Mouse (Mus musculus) layer of hippocampus, postnatal 10 days (tissue): Measurements from ENCODE around the gene Chsy1. TPM values are rescaled to one million over a fixed set of nuclear protein-coding genes. Genes with fewer than 3 reads are reported as not detected.
A peak's percentile ranks its signal among the peaks of the same experiment; 100 is the strongest.

Experiments used
- DNase-seq, 2 experiments: peaks; one replicate each; pipeline ENCODE4 v3.0.0; 2021; ENCODE audit warnings: low spot score in 2 of 2
- total RNA-seq, 2 experiments: library from RNA; stranded (reverse); gene quantifications; 2 replicates each; pipeline ENCODE4 v1.2.3; 2021

The Chsy1 gene
- total RNA-seq, 2 experiments from 2014 or later, result 23.6 to 25.2 TPM

DNA sequence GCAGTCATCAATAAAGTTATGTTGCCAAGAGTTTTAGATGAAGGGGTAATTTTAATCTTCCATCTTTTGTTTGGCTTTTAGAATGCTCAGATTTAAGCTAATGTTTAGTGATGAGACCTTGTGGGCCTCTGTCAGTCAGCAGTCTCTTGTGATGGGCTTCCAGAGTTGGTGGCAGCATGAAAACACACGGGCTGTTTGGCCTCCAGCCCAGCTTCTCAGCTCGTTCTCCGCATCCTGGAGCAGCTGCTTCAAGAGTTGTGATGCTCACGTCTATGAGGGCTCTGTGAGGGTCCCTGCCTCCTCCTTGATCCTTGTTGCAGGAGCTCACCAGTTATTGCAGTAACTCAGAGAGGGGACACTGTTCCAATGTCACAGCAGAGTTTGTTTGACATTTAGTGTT lies 29.0 kb downstream of the Chsy1 start:
- DNase-seq, result peak in 1 of 2 experiments; percentile 45

DNA sequence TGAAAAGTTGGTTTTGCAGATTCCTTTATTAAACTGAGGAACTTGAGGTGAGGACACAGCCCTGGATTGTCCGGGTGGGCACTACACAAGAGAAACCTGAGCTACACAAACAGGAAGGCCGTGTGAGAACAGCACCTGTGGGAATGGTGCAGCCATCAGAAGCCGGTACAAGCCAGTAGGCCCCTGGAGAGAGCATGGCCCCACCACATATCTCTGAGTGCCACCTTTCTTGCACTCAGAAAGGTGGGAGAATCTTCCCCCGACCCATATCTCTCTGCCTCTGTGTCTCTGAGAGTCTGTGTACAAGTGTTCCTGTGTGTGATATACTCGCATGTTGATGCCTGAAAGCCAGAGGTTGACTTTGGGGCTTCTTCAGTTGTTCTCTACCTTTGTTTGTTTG lies 29.6 kb downstream of the Chsy1 start:
- no peak for DNase-seq

DNA sequence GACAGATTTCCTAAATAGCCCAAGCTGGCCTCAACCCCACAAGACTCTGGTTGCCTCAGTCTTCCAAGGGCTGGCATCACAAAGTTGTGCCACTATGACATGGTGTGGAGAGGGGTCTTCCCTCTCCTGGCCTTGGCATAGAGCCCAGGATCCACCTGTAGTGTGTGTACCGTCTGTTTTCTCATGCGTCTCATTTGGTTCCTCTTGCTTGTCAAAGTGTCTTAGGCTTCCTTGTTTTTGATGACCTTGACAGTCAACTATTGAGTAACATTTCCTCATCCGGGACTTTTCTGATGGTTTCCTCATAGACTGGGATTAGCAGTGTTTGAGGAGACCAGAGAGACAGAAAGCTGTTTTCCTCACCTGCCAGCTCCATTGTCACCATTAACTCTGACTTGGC lies 30.8 kb downstream of the Chsy1 start:
- DNase-seq, result no peak

DNA sequence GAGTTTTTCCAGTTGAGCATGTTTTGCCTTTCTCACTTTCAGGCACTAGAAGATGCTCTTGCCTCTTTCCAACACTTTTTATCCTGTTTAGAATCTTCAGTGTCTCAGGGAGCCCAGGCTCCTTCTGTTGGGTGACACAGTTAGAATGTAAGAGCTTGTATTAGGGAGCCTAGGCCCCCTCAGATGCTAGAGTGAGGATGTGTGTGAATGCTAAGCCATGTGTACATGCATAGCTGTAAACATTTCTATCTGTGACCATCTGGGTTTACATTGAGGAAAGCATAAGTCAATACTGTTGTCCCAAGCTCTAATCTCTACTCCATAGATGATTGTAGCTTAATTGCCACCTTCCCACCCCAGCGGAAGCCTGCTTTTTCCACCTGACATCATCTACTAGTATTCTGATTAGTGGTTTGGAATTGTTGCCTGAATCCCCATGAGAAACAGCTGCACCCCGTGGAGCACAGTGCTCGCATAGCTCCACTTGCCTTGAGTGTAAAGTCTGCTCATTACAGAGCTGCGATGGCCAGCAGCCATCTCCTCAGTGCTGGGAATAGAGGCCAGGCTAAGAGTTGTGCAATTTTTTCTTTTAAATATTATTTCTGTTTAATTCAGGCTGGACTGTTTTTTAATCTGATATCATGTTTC lies 31.7 kb downstream of the Chsy1 start:
- no peak for DNase-seq

DNA sequence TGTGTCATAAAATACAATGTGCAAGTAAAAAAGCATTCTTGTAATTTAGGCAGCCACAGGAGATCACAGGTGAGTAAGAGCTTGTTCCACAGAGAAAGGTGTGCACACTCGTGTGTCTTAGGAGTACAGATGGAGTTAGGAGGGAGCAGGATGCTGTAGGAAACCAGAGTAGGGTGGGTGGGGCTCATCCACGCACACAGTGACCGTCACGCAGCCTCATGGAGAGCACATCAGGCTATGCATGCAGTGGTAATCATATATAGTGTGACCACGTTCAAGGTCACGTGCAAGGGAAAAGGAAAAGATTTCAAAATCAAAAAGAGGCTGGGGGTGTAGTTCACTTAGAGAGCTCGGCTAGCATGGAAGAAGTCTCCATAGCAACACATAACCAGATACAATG lies 33.2 kb downstream of the Chsy1 start:
- no peak for DNase-seq

DNA sequence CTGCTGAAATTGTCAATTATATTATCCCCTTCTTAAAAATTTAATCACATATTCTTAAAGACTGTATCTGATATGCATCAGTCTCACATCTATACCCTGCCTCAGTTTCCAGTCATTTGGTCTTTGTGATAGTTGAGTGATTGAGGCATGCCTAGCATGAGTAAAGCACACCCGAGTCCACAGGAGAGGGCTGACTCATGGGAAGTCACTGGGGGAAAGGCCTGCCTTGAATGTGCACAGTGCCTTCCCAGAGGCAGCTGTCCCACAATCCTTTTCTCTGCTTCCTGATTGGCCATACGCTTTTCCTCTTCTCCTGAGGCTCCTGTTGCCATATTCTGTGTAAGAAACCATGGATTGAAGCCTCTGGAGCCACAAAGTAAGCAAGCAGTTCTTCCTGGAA lies 35.2 kb downstream of the Chsy1 start:
- DNase-seq, result no peak

DNA sequence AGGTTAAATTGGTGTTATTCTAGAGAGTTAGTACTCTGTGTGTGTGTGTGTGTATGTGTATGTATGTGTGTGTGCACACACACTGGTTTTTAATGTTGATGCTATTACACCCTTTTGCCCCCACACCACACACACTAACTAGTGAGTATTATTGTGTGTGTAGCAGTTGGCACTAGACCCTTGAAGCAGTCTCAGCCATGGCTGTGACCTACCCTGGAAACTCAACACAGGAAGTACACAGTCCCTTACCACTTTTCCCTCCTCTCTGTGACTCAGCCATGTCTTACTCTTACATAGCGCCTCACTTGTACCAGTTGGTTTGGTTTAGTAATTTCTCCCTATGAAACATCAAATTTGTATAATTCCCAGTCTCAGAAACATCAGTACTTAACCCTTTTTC lies 37.8 kb downstream of the Chsy1 start:
- no peak for DNase-seq

DNA sequence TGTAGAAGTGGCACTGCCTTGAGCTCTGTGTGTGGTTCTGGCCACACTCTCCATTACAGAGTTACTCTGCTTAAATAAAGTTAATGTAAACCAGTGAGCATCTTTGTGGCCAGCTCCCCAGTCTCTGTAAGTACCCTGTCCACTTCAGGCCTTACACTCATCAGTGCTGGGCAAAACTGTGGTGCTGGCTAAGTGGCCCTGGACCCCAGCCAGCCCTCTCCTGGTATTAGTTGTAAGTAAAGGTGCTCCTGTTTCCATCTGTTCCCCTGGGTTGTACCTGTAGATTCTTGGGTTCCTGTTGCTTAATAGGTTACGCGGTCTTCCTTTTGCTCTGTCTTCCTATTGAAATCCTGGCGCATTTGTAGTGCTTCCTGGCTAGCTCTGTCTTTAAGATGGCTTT lies 38.5 kb downstream of the Chsy1 start:
- no peak for DNase-seq

DNA sequence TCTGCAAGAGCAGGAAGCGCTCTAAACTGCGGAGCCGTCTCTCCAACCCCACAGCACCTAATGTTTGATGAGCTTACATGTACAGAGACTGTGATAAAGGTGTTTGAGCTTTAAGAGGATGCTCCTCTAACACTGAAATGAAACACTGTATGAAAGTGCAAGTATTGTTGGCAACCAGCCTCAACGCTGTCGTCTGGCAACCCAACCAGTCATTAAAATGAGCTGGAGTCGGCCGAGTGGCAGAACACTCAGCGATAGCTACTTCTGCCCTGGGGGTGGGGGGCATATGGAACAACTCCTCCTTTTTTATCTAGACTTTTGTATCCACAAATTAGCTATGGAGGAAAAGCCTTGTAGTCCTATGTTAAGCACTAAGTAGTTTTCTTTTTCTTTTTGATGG lies 40.2 kb downstream of the Chsy1 start:
- DNase-seq, result no peak

DNA sequence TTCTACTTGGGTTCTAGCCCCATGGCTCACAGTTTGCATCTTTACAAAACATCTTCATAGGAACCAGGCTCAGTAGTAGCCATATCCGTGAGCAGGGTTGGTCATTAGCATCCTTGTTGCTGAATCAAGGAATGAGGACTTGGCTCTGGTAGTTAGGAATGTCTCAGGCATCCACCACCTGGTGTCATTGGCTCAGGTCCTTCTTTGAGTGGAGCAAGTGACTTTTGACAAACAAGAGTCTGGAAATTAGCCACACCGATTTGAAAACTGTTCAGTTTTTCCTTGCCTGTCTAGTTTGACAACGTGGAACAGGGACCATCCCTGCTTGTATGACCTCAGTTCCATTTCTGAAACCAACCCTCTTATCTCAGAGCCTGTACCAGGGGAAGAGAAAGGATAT lies 41.1 kb downstream of the Chsy1 start:
- DNase-seq, result no peak

- DNase-seq, result no peak
Measured at GRCm38 (mm10) chr7:66157413-66157812, 48.1 kb downstream of the Chsy1 start.

GRCm38 (mm10) chr7:66157861-66158415 lies 48.6 kb downstream of the Chsy1 start:
- DNase-seq, result no peak

DNA sequence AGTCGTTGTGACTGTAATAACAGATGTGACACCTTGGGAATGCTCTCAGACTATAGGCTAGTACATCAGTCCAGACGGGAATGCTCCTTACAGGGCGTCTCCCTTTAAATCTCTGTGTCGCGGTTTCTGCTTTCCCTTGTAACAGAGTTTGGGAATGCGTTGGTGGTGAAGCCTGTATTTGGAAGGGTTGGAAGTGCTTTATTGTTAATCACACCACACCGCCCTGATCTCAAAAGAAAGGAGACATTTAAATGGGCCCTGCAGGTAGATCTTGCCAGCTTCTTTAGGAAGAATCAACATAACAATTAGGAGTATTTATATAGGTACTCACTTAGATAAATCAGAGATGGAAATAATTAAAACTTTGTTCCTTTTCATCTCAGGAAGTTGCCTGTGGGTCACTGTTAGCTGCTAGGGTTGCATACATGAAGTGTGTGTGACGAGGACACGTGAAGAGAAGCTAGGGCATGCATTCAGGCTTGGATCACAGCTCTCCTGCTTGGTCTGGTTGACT lies 49.4 kb downstream of the Chsy1 start:
- DNase-seq, result no peak

GRCm38 (mm10) chr7:66159961-66160360 lies 50.6 kb downstream of the Chsy1 start:
- no peak for DNase-seq

GRCm38 (mm10) chr7:66161836-66162235 lies 52.5 kb downstream of the Chsy1 start:
- DNase-seq, result no peak

DNA sequence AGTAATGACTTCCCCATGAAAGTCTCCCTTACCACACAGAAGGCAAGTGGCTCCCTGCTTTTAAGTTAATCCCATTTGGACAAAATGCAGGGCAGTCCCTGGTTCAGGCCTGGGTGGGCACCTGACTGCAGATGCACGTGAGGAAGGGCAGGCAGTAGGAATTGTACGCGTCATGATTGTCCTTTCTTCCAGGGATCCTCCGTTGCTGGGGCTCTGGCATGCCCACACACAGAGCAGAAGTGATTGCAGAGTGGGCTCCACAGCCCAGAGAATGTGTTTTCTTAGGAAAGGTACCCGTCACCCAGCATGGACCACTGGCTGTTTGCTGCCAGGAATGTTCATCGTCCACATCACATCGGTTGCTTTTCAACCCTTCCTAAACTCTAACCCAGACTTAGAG lies 53.2 kb downstream of the Chsy1 start:
- DNase-seq, result no peak

GRCm38 (mm10) chr7:66162981-66163380 lies 53.7 kb downstream of the Chsy1 start:
- no peak for DNase-seq

GRCm38 (mm10) chr7:66164427-66165031 lies 55.2 kb downstream of the Chsy1 start:
- no peak for DNase-seq

GRCm38 (mm10) chr7:66165036-66165798 lies 55.9 kb downstream of the Chsy1 start:
- DNase-seq, result no peak

DNA sequence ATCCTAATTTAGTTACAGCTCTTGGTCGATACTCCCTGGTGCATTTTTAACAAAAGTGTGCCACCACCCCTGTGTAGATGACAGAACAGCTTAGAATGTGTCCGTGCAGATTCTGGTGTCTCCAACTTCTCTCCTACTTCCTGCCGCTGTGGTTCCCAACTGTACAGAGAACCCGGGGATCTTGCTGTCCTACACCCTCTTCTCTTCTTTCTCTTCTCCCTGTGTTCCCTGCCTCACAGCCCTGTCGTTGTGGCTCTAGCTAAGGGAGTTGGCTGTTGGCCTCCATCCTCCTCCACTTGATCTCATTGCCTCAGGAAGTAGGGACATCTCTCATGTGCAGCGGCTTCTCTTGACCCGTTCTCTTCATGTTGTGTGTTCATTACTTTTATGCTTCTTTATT lies 59.6 kb downstream of the Chsy1 start:
- DNase-seq, result no peak

DNA sequence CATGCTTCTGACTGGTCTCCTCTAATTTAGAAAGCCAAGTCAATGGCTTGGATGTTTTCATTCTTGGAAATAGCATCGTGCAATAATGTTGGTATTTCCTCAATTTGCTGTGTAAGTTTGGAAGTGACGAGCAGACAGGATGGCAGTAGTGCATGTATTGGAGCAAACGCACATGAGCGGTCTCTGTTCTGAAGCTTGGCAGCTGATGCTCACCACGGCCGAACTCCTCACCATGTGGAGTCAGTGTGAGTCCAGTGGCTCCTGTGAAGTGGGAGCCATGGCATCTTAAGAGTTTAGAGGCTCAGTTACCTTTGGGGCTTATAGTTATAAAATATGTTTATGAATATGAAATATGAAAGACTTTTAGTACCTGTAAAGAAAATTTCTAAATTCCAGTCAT lies 60.2 kb downstream of the Chsy1 start:
- DNase-seq, result no peak
